Mouse (Mus musculus) MEL (cell line): Measurements from ENCODE around the gene Cbl. TPM values are rescaled to one million over a fixed set of nuclear protein-coding genes. Genes with fewer than 3 reads are reported as not detected.

ENCODE experiments used
- DNase-seq: peaks from one replicate; pipeline ENCODE4 v3.0.0; 2011; ENCODE audit warnings: low read depth, low spot score
- H3K27ac ChIP-seq: 2 replicates; pipeline ENCODE4 v1.5.1; 2012; ENCODE audit warnings: low read depth, mild to moderate bottlenecking, control low read depth, low read length, moderate library complexity; ENCODE audit not compliant: control insufficient read depth
- H3K27me3 ChIP-seq, 2 experiments: fragments of 150-350 bp in 1 of 2; sonication (generic) in 1 of 2; 2 replicates each; pipeline ENCODE4 v1.6.1; 2012; ENCODE audit warnings: low read length in 2 of 2, mild to moderate bottlenecking in 2 of 2, improper control_type of control experiment in 1 of 2, moderate library complexity in 1 of 2; ENCODE audit not compliant: insufficient read depth in 2 of 2, control insufficient read depth in 1 of 2
- H3K36me3 ChIP-seq, 2 experiments: 2 replicates each; pipeline ENCODE4 v1.6.1; 2012 to 2014; ENCODE audit warnings: low read length in 2 of 2, improper control_type of control experiment in 1 of 2, inconsistent platforms in 1 of 2, mild to moderate bottlenecking in 1 of 2; ENCODE audit not compliant: insufficient read depth in 2 of 2, control insufficient read depth in 1 of 2
- H3K4me1 ChIP-seq, 2 experiments: fragments of 150-350 bp in 1 of 2; sonication (generic) in 1 of 2; 2 replicates each; pipeline ENCODE4 v1.6.1; 2012; ENCODE audit warnings: low read length in 2 of 2, improper control_type of control experiment in 1 of 2, mild to moderate bottlenecking in 1 of 2; ENCODE audit not compliant: insufficient read depth in 2 of 2, control insufficient read depth in 1 of 2
- H3K4me3 ChIP-seq, 2 experiments: fragments of 150-350 bp in 1 of 2; sonication (generic) in 1 of 2; 2 replicates each; pipeline ENCODE4 v1.5.1; 2012; ENCODE audit warnings: low read depth in 2 of 2, low read length in 2 of 2, mild to moderate bottlenecking in 2 of 2, moderate library complexity in 2 of 2, control low read depth in 1 of 2, improper control_type of control experiment in 1 of 2; ENCODE audit not compliant: control insufficient read depth in 1 of 2, insufficient read depth in 1 of 2
- H3K79me2 ChIP-seq: 2 replicates; pipeline ENCODE4 v1.6.1; 2012; ENCODE audit warnings: mild to moderate bottlenecking, low read length, moderate library complexity; ENCODE audit not compliant: control insufficient read depth, poor library complexity, insufficient read depth
- H3K9ac ChIP-seq: 2 replicates; pipeline ENCODE4 v1.6.1; 2012; ENCODE audit warnings: low read depth, mild to moderate bottlenecking, control low read depth, low read length, moderate library complexity; ENCODE audit not compliant: control insufficient read depth, poor library complexity, severe bottlenecking
- H3K9me3 ChIP-seq: fragments of 150-350 bp; sonication (generic); replicated peaks from 2 replicates; pipeline ENCODE4 v1.6.1; 2012; ENCODE audit warnings: mild to moderate bottlenecking, low read length, improper control_type of control experiment, moderate library complexity; ENCODE audit not compliant: insufficient read depth
- BHLHE40 ChIP-seq: IDR thresholded peaks from 2 replicates; pipeline ENCODE4 v1.6.1; 2012; ENCODE audit warnings: low read depth, mild to moderate bottlenecking, inconsistent platforms, low read length, improper control_type of control experiment, borderline replicate concordance
- CHD1 ChIP-seq: IDR thresholded peaks from 2 replicates; pipeline ENCODE4 v1.6.1; 2012; ENCODE audit warnings: low read depth, mild to moderate bottlenecking, inconsistent platforms, low read length, improper control_type of control experiment
- CTCF ChIP-seq, 3 experiments: IDR thresholded peaks in 2 of 3; conservative IDR thresholded peaks in 1 of 3; 2 replicates each; pipeline ENCODE4 v1.5.1; 2011 to 2012; ENCODE audit warnings: low read length in 3 of 3, low read depth in 2 of 3, mild to moderate bottlenecking in 2 of 3, improper control_type of control experiment in 1 of 3, inconsistent platforms in 1 of 3, mixed read lengths in 1 of 3, moderate library complexity in 1 of 3; ENCODE audit not compliant: control insufficient read depth in 1 of 3, insufficient read depth in 1 of 3, poor library complexity in 1 of 3, severe bottlenecking in 1 of 3
- ELF1 ChIP-seq: IDR thresholded peaks from 2 replicates; pipeline ENCODE4 v1.6.1; 2014; ENCODE audit warnings: low read depth, mild to moderate bottlenecking, inconsistent platforms, low read length, improper control_type of control experiment, moderate library complexity
- EP300 ChIP-seq, 2 experiments: IDR thresholded peaks; 2 replicates each; pipeline ENCODE4 v1.6.1; 2011; ENCODE audit warnings: improper control_type of control experiment in 2 of 2, low read length in 2 of 2, low read depth in 1 of 2, mild to moderate bottlenecking in 1 of 2
- ETS1 ChIP-seq: IDR thresholded peaks from 2 replicates; pipeline ENCODE4 v1.6.1; 2012; ENCODE audit warnings: low read depth, mild to moderate bottlenecking, inconsistent platforms, low read length, improper control_type of control experiment, moderate library complexity
- GABPA ChIP-seq: IDR thresholded peaks from 2 replicates; pipeline ENCODE4 v1.6.1; 2012; ENCODE audit warnings: low read depth, mild to moderate bottlenecking, inconsistent platforms, low read length, improper control_type of control experiment, moderate library complexity
- GATA1 ChIP-seq: IDR thresholded peaks from 2 replicates; pipeline ENCODE4 v1.6.1; 2011; ENCODE audit warnings: low read depth, low read length, improper control_type of control experiment
- HCFC1 ChIP-seq: IDR thresholded peaks from 2 replicates; pipeline ENCODE4 v1.6.1; 2012; ENCODE audit warnings: low read depth, mild to moderate bottlenecking, inconsistent platforms, low read length, improper control_type of control experiment, moderate library complexity
- JUND ChIP-seq: IDR thresholded peaks from 2 replicates; pipeline ENCODE4 v1.6.1; 2011; ENCODE audit warnings: low read depth, mild to moderate bottlenecking, improper control_type of control experiment, low read length
- MAX ChIP-seq: IDR thresholded peaks from 2 replicates; pipeline ENCODE4 v1.6.1; 2011; ENCODE audit warnings: low read length, improper control_type of control experiment
- MAZ ChIP-seq: IDR thresholded peaks from 2 replicates; pipeline ENCODE4 v1.6.1; 2012; ENCODE audit warnings: low read depth, mild to moderate bottlenecking, inconsistent platforms, low read length, improper control_type of control experiment
- MXI1 ChIP-seq: IDR thresholded peaks from 2 replicates; pipeline ENCODE4 v1.6.1; 2011; ENCODE audit warnings: mild to moderate bottlenecking, low read depth, low read length, improper control_type of control experiment
- MYC ChIP-seq: IDR thresholded peaks from 2 replicates; pipeline ENCODE4 v1.6.1; 2011; ENCODE audit warnings: low read depth, mild to moderate bottlenecking, low read length, improper control_type of control experiment, moderate library complexity
- NELFE ChIP-seq: IDR thresholded peaks from 2 replicates; pipeline ENCODE4 v1.6.1; 2011; ENCODE audit warnings: low read depth, low read length, improper control_type of control experiment
- NRF1 ChIP-seq: IDR thresholded peaks from 2 replicates; pipeline ENCODE4 v1.6.1; 2014; ENCODE audit warnings: low read depth, mild to moderate bottlenecking, inconsistent platforms, low read length, improper control_type of control experiment, moderate library complexity; ENCODE audit not compliant: poor library complexity, insufficient read depth, severe bottlenecking
- POLR2A ChIP-seq, 2 experiments: IDR thresholded peaks; 2 replicates each; pipeline ENCODE4 v1.6.1; 2011 to 2012; ENCODE audit warnings: low read length in 2 of 2, mild to moderate bottlenecking in 2 of 2, control low read depth in 1 of 2, improper control_type of control experiment in 1 of 2, low read depth in 1 of 2, moderate library complexity in 1 of 2; ENCODE audit not compliant: control insufficient read depth in 1 of 2, insufficient read depth in 1 of 2, poor library complexity in 1 of 2
- POLR2AphosphoS2 ChIP-seq: IDR thresholded peaks from 2 replicates; pipeline ENCODE4 v1.6.1; 2011; ENCODE audit warnings: low read length, improper control_type of control experiment
- POLR2AphosphoS5 ChIP-seq: IDR thresholded peaks from 2 replicates; pipeline ENCODE4 v1.6.1; 2012; ENCODE audit warnings: low read depth, borderline replicate concordance, mild to moderate bottlenecking, inconsistent platforms, low read length, moderate library complexity, mixed read lengths
- RAD21 ChIP-seq: IDR thresholded peaks from 2 replicates; pipeline ENCODE4 v1.6.1; 2011; ENCODE audit warnings: mild to moderate bottlenecking, low read depth, low read length, improper control_type of control experiment
- RCOR1 ChIP-seq: IDR thresholded peaks from 2 replicates; pipeline ENCODE4 v1.6.1; 2012; ENCODE audit warnings: low read depth, mild to moderate bottlenecking, inconsistent platforms, low read length, improper control_type of control experiment
- SIN3A ChIP-seq: IDR thresholded peaks from 2 replicates; pipeline ENCODE4 v1.6.1; 2012; ENCODE audit warnings: low read length, improper control_type of control experiment, inconsistent platforms
- SMC3 ChIP-seq: IDR thresholded peaks from 2 replicates; pipeline ENCODE4 v1.6.1; 2011; ENCODE audit warnings: low read depth, low read length, improper control_type of control experiment
- TAL1 ChIP-seq: IDR thresholded peaks from 2 replicates; pipeline ENCODE4 v1.6.1; 2012; ENCODE audit warnings: mild to moderate bottlenecking, inconsistent platforms, low read length, moderate library complexity, mixed read lengths
- TBP ChIP-seq: IDR thresholded peaks from 2 replicates; pipeline ENCODE4 v1.8.0; 2011; ENCODE audit warnings: low read depth, low read length, improper control_type of control experiment
- TCF12 ChIP-seq: IDR thresholded peaks from 2 replicates; pipeline ENCODE4 v1.6.1; 2014; ENCODE audit warnings: low read depth, mild to moderate bottlenecking, inconsistent platforms, low read length, improper control_type of control experiment, moderate library complexity
- UBTF ChIP-seq: IDR thresholded peaks from 2 replicates; pipeline ENCODE4 v1.6.1; 2012; ENCODE audit warnings: low read depth, mild to moderate bottlenecking, inconsistent platforms, low read length, improper control_type of control experiment, moderate library complexity, borderline replicate concordance; ENCODE audit not compliant: insufficient read depth
- USF1 ChIP-seq: IDR thresholded peaks from 2 replicates; pipeline ENCODE4 v1.6.1; 2014; ENCODE audit warnings: low read depth, mild to moderate bottlenecking, inconsistent platforms, low read length, improper control_type of control experiment, moderate library complexity
- ZKSCAN1 ChIP-seq: IDR thresholded peaks from 2 replicates; pipeline ENCODE4 v1.6.1; 2012; ENCODE audit warnings: low read depth, mild to moderate bottlenecking, inconsistent platforms, low read length, improper control_type of control experiment, moderate library complexity
- ZMIZ1 ChIP-seq: IDR thresholded peaks from 2 replicates; pipeline ENCODE4 v1.6.1; 2012; ENCODE audit warnings: low read depth, mild to moderate bottlenecking, inconsistent platforms, low read length, improper control_type of control experiment, moderate library complexity
- ZNF384 ChIP-seq: IDR thresholded peaks from 2 replicates; pipeline ENCODE4 v1.6.1; 2012; ENCODE audit warnings: low read depth, mild to moderate bottlenecking, inconsistent platforms, low read length, improper control_type of control experiment
- polyA plus RNA-seq, 2 experiments: library from polyadenylated mRNA; stranded (reverse) in 1 of 2; unstranded in 1 of 2; fragments of >175 nt in 1 of 2; fragments of >200 nt in 1 of 2; gene quantifications; 2 replicates each; pipeline versions ENCODE4 v1.2.1 to v1.2.4; 2012; ENCODE audit warnings: low replicate concordance in 2 of 2, low read depth in 1 of 2; ENCODE audit not compliant: insufficient read length in 2 of 2, insufficient read depth in 1 of 2, missing spikeins in 1 of 2
- total RNA-seq: library from RNA; depleted of rRNA; stranded (reverse); fragments of 300-350 nt; gene quantifications from 2 replicates; pipeline ENCODE4 v1.2.3, GENCODE M21; 2012; rRNA removed

Cbl gene
- total RNA-seq, result 9.1 and 14.9 TPM in 2 replicates
- 10 to 100 TPM; 36.8 to 41.1 TPM for polyA plus RNA-seq

GRCm38 (mm10) chr9:44233802-44234478 lies at the start of gene Cbl:
TSS of gene Cbl (minus strand) at chr9:44234049.
- peak within 1 kb of the TSS; percentile 84 to 86 for H3K4me3 ChIP-seq
- peak; percentile 25; the same call in 1 of the 2 replicates for TF ChIP-seq RAD21
- peak; percentile 83 for TF ChIP-seq NELFE
- TF ChIP-seq TAL1, result no peak
- TF ChIP-seq MAX, result peak; percentile 68; the same call in 1 of the 2 replicates
- no peak for TF ChIP-seq UBTF
- TF ChIP-seq GABPA, result no peak
- TF ChIP-seq POLR2AphosphoS5, result no peak; the same call in 1 of the 2 replicates
- TF ChIP-seq ZNF384, result no peak
- TF ChIP-seq MXI1, result peak; percentile 57
- peak; percentile 74 for TF ChIP-seq SMC3
- TF ChIP-seq ZMIZ1, result peak; percentile 57; the same call in 1 of the 2 replicates
- TF ChIP-seq TCF12, result peak; percentile 51
- TF ChIP-seq MYC, result peak; percentile 51; the same call in 1 of the 2 replicates
- TF ChIP-seq ETS1, result peak; percentile 60; the same call in 1 of the 2 replicates
- no peak for TF ChIP-seq JUND
- TF ChIP-seq HCFC1, result peak; percentile 90
- TF ChIP-seq POLR2A (IDR thresholded peaks at IDR 0.05; ENCODE audit: control insufficient read depth in 1 of 2, insufficient read depth in 1 of 2, low read depth in 1 of 2, low read length in 2 of 2, poor library complexity in 1 of 2), result peak in 1 of 2 experiments; percentile 90; a peak in 2 of 4 replicates
- TF ChIP-seq TBP, result peak; percentile 77
- peak; percentile 51 for TF ChIP-seq RCOR1
- peak; percentile 36; the same call in 1 of the 2 replicates for TF ChIP-seq CHD1
- TF ChIP-seq POLR2AphosphoS2, result peak; percentile 85
- 0 out of 2 replicates have a peak, but pooled peaks have one; percentile 66 for TF ChIP-seq ELF1
- no peak for TF ChIP-seq ZKSCAN1
- 0 out of 2 replicates have a peak, but pooled peaks have one; percentile 53 for TF ChIP-seq BHLHE40
- peak; percentile 25 for TF ChIP-seq USF1
- no peak for TF ChIP-seq GATA1
- TF ChIP-seq MAZ, result peak; percentile 95
- peak; percentile 84 for TF ChIP-seq SIN3A
- peak; percentile 82 for TF ChIP-seq NRF1
- TF ChIP-seq EP300 (IDR thresholded peaks at IDR 0.05; ENCODE audit: low read depth in 1 of 2, low read length in 2 of 2), result peak in 1 of 2 experiments; percentile 44; a peak in 2 of 4 replicates
- TF ChIP-seq CTCF (IDR thresholded peaks at IDR 0.05 in 2 of 3, conservative IDR thresholded peaks at IDR 0.05 in 1 of 3; ENCODE audit: control insufficient read depth in 1 of 3, insufficient read depth in 1 of 3, low read depth in 2 of 3, low read length in 3 of 3, poor library complexity in 1 of 3, severe bottlenecking in 1 of 3), result peak; percentile 86 to 96 (median 87)
- TF ChIP-seq, all 39 proteins: peak for 23
- no peaks in the 10 kb centered on the region for H3K9me3 ChIP-seq
- peaks cover 34% of the 10 kb centered on the region for H3K79me2 ChIP-seq
- peaks cover 0 to 6% of the 10 kb centered on the region in 2 experiments; a peak in 3 of 4 replicates for H3K4me1 ChIP-seq
- H3K27me3 ChIP-seq, result no peaks in the 10 kb centered on the region
- peak; percentile 97 for DNase-seq
- H3K36me3 ChIP-seq, result peaks cover 0 to 15% of the 10 kb centered on the region in 2 experiments; a peak in 2 of 4 replicates
- H3K27ac ChIP-seq, result peak within 1 kb of the TSS; percentile 98
- peak within 1 kb of the TSS; percentile 96 for H3K9ac ChIP-seq
